Mouse (Mus musculus) MEL (cell line): ENCODE data around the gene Rhoa.

Source experiments
- CHD2 ChIP-seq: IDR thresholded peaks from 2 replicates; pipeline ENCODE4 v1.6.1; 2011; ENCODE audit warnings: low read length, improper control_type of control experiment
- CTCF ChIP-seq, 3 experiments: IDR thresholded peaks in 2 of 3; conservative IDR thresholded peaks in 1 of 3; 2 replicates each; pipeline ENCODE4 v1.5.1; 2011 to 2012; ENCODE audit warnings: low read length in 3 of 3, low read depth in 2 of 3, mild to moderate bottlenecking in 2 of 3, improper control_type of control experiment in 1 of 3, inconsistent platforms in 1 of 3, mixed read lengths in 1 of 3, moderate library complexity in 1 of 3; ENCODE audit not compliant: control insufficient read depth in 1 of 3, insufficient read depth in 1 of 3, poor library complexity in 1 of 3, severe bottlenecking in 1 of 3
- ELF1 ChIP-seq: IDR thresholded peaks from 2 replicates; pipeline ENCODE4 v1.6.1; 2014; ENCODE audit warnings: low read depth, mild to moderate bottlenecking, inconsistent platforms, low read length, improper control_type of control experiment, moderate library complexity
- EP300 ChIP-seq, 2 experiments: IDR thresholded peaks; 2 replicates each; pipeline ENCODE4 v1.6.1; 2011; ENCODE audit warnings: improper control_type of control experiment in 2 of 2, low read length in 2 of 2, low read depth in 1 of 2, mild to moderate bottlenecking in 1 of 2
- GATA1 ChIP-seq: IDR thresholded peaks from 2 replicates; pipeline ENCODE4 v1.6.1; 2011; ENCODE audit warnings: low read depth, low read length, improper control_type of control experiment
- MAX ChIP-seq: IDR thresholded peaks from 2 replicates; pipeline ENCODE4 v1.6.1; 2011; ENCODE audit warnings: low read length, improper control_type of control experiment
- MXI1 ChIP-seq: IDR thresholded peaks from 2 replicates; pipeline ENCODE4 v1.6.1; 2011; ENCODE audit warnings: mild to moderate bottlenecking, low read depth, low read length, improper control_type of control experiment
- MYC ChIP-seq: IDR thresholded peaks from 2 replicates; pipeline ENCODE4 v1.6.1; 2011; ENCODE audit warnings: low read depth, mild to moderate bottlenecking, low read length, improper control_type of control experiment, moderate library complexity
- POLR2A ChIP-seq, 2 experiments: IDR thresholded peaks; 2 replicates each; pipeline ENCODE4 v1.6.1; 2011 to 2012; ENCODE audit warnings: low read length in 2 of 2, mild to moderate bottlenecking in 2 of 2, control low read depth in 1 of 2, improper control_type of control experiment in 1 of 2, low read depth in 1 of 2, moderate library complexity in 1 of 2; ENCODE audit not compliant: control insufficient read depth in 1 of 2, insufficient read depth in 1 of 2, poor library complexity in 1 of 2
- ZNF384 ChIP-seq: IDR thresholded peaks from 2 replicates; pipeline ENCODE4 v1.6.1; 2012; ENCODE audit warnings: low read depth, mild to moderate bottlenecking, inconsistent platforms, low read length, improper control_type of control experiment

- TF ChIP-seq ELF1 (no peak), POLR2A (IDR thresholded peaks at IDR 0.05; ENCODE audit: control insufficient read depth in 1 of 2, insufficient read depth in 1 of 2, low read depth in 1 of 2, low read length in 2 of 2, poor library complexity in 1 of 2) (no peak), MAX (no peak), CHD2 (no peak), CTCF (IDR thresholded peaks at IDR 0.05 in 2 of 3, conservative IDR thresholded peaks at IDR 0.05 in 1 of 3; ENCODE audit: control insufficient read depth in 1 of 3, insufficient read depth in 1 of 3, low read depth in 2 of 3, low read length in 3 of 3, poor library complexity in 1 of 3, severe bottlenecking in 1 of 3) (no peak), MYC (no peak), GATA1 (no peak), EP300 (IDR thresholded peaks at IDR 0.05; ENCODE audit: low read depth in 1 of 2, low read length in 2 of 2) (no peak), MXI1 (no peak), ZNF384 (no peak)
Observed at GRCm38 (mm10) chr9:108341139-108341475, 35.2 kb downstream of the Rhoa start.
